Mouse (Mus musculus) effector memory CD4-positive, alpha-beta T cell, adult 7 months (primary cell): ENCODE data around the gene Ubqln5. TPM values are rescaled to one million over a fixed set of nuclear protein-coding genes. Genes with fewer than 3 reads are reported as not detected.

ENCODE experiments used
- polyA plus RNA-seq: library from polyadenylated mRNA; unstranded; fragments of 100-300 nt; shearing (Covaris generic); gene quantifications from one replicate; pipeline ENCODE4 v1.2.1, GENCODE M21; 2017

The Ubqln5 gene
- polyA plus RNA-seq: not detected

GRCm38 (mm10) chr7:104129726-104130125 is at the start of gene Ubqln5:
Ubqln5 (minus strand) TSS chr7:104129826.

GRCm38 (mm10) chr7:104150456-104150855 is 20.8 kb upstream of the Ubqln5 start, which contains the start of gene Ubqlnl:
Ubqlnl (minus strand) TSS chr7:104150556.

GRCm38 (mm10) chr7:104143179-104143578 is 13.6 kb upstream of the Ubqln5 start, which contains the start of gene Ubqln3:
Ubqln3 (minus strand) TSS chr7:104143279.

GRCm38 (mm10) chr7:104137305-104137704 is 7.7 kb upstream of the Ubqln5 start, which contains the start of gene Olfr643:
Olfr643 (minus strand) TSS chr7:104137405.

GRCm38 (mm10) chr7:104104757-104104972 is 25.0 kb downstream of the Ubqln5 start, which contains the start of gene Olfr646:
Olfr646 (plus strand) TSS chr7:104104873.

GRCm38 (mm10) chr7:104085365-104085764 is 44.3 kb downstream of the Ubqln5 start, which contains the start of gene Olfr645:
Olfr645 (minus strand) TSS chr7:104085465.

Other genes starting within 250 kb of the Ubqln5 start
- not detected for gene Olfr66, start 243.6 kb downstream of the Ubqln5 start, polyA plus RNA-seq
- gene Olfr64, start 235.3 kb downstream of the Ubqln5 start, polyA plus RNA-seq: not detected
- gene Olfr65, start 226.3 kb downstream of the Ubqln5 start, polyA plus RNA-seq: not detected
- not detected for gene Olfr631, start 201.0 kb downstream of the Ubqln5 start, polyA plus RNA-seq
- gene Olfr632, start 195.5 kb downstream of the Ubqln5 start, polyA plus RNA-seq: 0.43 TPM
- gene Olfr633, start 185.4 kb downstream of the Ubqln5 start, polyA plus RNA-seq: not detected
- 0.09 TPM for gene Olfr635, start 158.7 kb downstream of the Ubqln5 start, polyA plus RNA-seq
- gene Olfr638, start 131.1 kb downstream of the Ubqln5 start, polyA plus RNA-seq: not detected
- gene Olfr639, start 112.5 kb downstream of the Ubqln5 start, polyA plus RNA-seq: not detected
- gene Olfr640, start 104.3 kb downstream of the Ubqln5 start, polyA plus RNA-seq: not detected
- gene Olfr641, start 94.4 kb downstream of the Ubqln5 start, polyA plus RNA-seq: not detected
- not detected for gene Olfr642, start 77.2 kb downstream of the Ubqln5 start, polyA plus RNA-seq
- gene 4930516K23Rik, start 68.4 kb downstream of the Ubqln5 start, polyA plus RNA-seq: 0.72 TPM
- gene Olfr644, start 58.0 kb downstream of the Ubqln5 start, polyA plus RNA-seq: not detected
- not detected for gene Olfr645, start 44.4 kb downstream of the Ubqln5 start, polyA plus RNA-seq
- gene Olfr646, start 25.0 kb downstream of the Ubqln5 start, polyA plus RNA-seq: 0.96 TPM
- not detected for gene Olfr643, start 7.6 kb upstream of the Ubqln5 start, polyA plus RNA-seq
- gene Ubqln3, start 13.5 kb upstream of the Ubqln5 start, polyA plus RNA-seq: not detected
- not detected for gene Ubqlnl, start 20.7 kb upstream of the Ubqln5 start, polyA plus RNA-seq
- gene Olfm5, start 35.0 kb upstream of the Ubqln5 start, polyA plus RNA-seq: not detected
- gene Olfr648, start 53.6 kb upstream of the Ubqln5 start, polyA plus RNA-seq: not detected
- gene Olfr649, start 66.2 kb upstream of the Ubqln5 start, polyA plus RNA-seq: not detected
- 2.3 TPM for gene Trim6, start 89.0 kb upstream of the Ubqln5 start, polyA plus RNA-seq
- gene Trim34a, start 114.6 kb upstream of the Ubqln5 start, polyA plus RNA-seq: 33.2 TPM
- 20.3 TPM for gene Trim5, start 158.3 kb upstream of the Ubqln5 start, polyA plus RNA-seq
- 118 TPM for gene Trim12a, start 185.6 kb upstream of the Ubqln5 start, polyA plus RNA-seq
- 0.68 TPM for gene Trim34b, start 199.6 kb upstream of the Ubqln5 start, polyA plus RNA-seq
- 10.2 TPM for gene Trim12c, start 223.5 kb upstream of the Ubqln5 start, polyA plus RNA-seq
- 0.46 TPM for gene Trim30b, start 240.1 kb upstream of the Ubqln5 start, polyA plus RNA-seq